Mouse (Mus musculus): ENCODE data around the gene Pbx3.

DNA sequence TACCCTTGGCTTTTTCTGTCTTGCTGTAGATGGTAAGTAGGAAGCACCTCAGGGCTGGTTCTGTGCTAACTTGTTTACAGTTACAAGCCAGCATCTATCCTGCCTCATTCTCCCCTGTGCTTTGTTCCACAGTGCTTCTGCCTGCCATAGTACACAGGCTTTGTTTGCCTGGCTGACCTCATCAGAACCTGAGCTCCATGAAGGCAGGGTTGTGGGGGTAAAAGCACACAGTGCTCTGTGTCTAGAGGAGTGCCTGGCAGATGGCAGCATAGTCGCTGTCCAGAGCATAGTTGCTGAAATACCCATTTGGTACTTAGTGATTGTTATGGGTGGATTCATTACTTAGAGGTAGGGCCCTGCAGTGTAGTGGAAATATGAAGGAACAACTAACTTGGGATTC lies 47.3 kb upstream of the Pbx3 start:
- TF ChIP-seq CTCF (IDR thresholded peaks at IDR 0.05; ENCODE audit: control insufficient read depth, insufficient read depth, low read length), result no peak
- no peak for TF ChIP-seq POLR2A (IDR thresholded peaks at IDR 0.05; ENCODE audit: borderline replicate concordance, control insufficient read depth, low read depth, low read length)

All from bone marrow, adult 2 months (tissue).